Comparison of ENCODE assay signal across 25 mouse cellular contexts in the genomic region with DNA sequence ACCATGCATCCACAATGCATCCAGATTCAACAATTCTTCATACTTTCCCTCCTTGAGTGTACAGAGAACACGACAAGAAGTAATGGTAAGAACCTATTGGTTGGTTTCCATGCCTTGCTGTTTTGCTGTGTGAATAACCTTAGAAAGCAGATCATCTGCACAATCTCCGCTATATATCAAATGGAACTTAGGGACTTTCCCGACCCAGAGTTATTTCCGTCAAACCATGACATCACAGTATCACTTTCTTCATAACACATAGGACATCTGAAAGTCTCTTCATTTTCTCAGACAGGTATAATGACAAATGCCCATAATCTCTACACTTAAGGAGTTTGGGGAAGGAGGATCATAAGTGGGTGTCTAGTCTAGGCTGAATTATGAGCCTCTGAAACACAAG.
"Had no signal": no experiment of that assay in that cellular context is flagged by ENCODE, and none has a peak within 500 bp of the region (broad histone marks: within the 10 kb centered on the region; RNA-seq: fewer than 3 reads in every experiment).

No protein-coding gene starts in this region.

- H3K9ac ChIP-seq: heart, embryonic 12.5 days; hindbrain, embryonic 12.5 days; hindbrain, embryonic 14.5 days; intestine, embryonic 15.5 days; limb, embryonic 12.5 days; liver, embryonic 12.5 days; liver, embryonic 14.5 days had no signal

- DNase-seq: gastrocnemius, postnatal 14 days; gastrocnemius, postnatal 36 days; heart, adult 11 months; heart, adult 2 months; heart, postnatal 10 days; heart, postnatal 4 days; kidney, adult 18-20 months; kidney, adult 8-10 months; kidney, postnatal 10 days; kidney, postnatal 25 days; kidney, postnatal 4 days; liver had no signal

- H3K4me1 ChIP-seq: heart, embryonic 12.5 days; hindbrain, embryonic 10.5 days; hindbrain, embryonic 12.5 days; intestine, embryonic 15.5 days; limb, embryonic 10.5 days; limb, embryonic 12.5 days; liver, embryonic 12.5 days had no signal

- H3K27ac ChIP-seq: heart, adult 2 months; hindbrain, embryonic 10.5 days; hindbrain, embryonic 12.5 days; hindbrain, embryonic 14.5 days; intestine, embryonic 15.5 days; layer of hippocampus, adult 2 months; left cerebral cortex, adult 2 months; limb, embryonic 10.5 days; limb, embryonic 12.5 days; liver, embryonic 12.5 days; liver, embryonic 14.5 days had no signal

- H3K4me3 ChIP-seq: heart, adult 2 months; heart, embryonic 12.5 days; hindbrain, embryonic 10.5 days; hindbrain, embryonic 12.5 days; intestine, embryonic 15.5 days; layer of hippocampus, adult 2 months; left cerebral cortex, adult 2 months; limb, embryonic 10.5 days; limb, embryonic 12.5 days; liver, embryonic 12.5 days had no signal

- H3K36me3 ChIP-seq: heart, embryonic 12.5 days; hindbrain, embryonic 10.5 days; hindbrain, embryonic 12.5 days; intestine, embryonic 15.5 days; limb, embryonic 10.5 days; limb, embryonic 12.5 days; liver, embryonic 12.5 days had no signal

- H3K4me2 ChIP-seq: heart, embryonic 12.5 days; hindbrain, embryonic 12.5 days; hindbrain, embryonic 14.5 days; intestine, embryonic 15.5 days; limb, embryonic 12.5 days; liver, embryonic 12.5 days had no signal

- ATAC-seq: hindbrain, embryonic 16.5 days; intestine, embryonic 15.5 days; intestine, postnatal 0 days; liver, embryonic 12.5 days had no signal

- H3K27me3 ChIP-seq: heart, embryonic 12.5 days; hindbrain, embryonic 12.5 days; intestine, embryonic 15.5 days; limb, embryonic 12.5 days; liver, embryonic 12.5 days had no signal

- H3K9me3 ChIP-seq: heart, embryonic 12.5 days; hindbrain, embryonic 10.5 days; hindbrain, embryonic 12.5 days; intestine, embryonic 15.5 days; limb, embryonic 10.5 days; limb, embryonic 12.5 days; liver, embryonic 12.5 days had no signal
